Mouse (Mus musculus) olfactory bulb, adult 2 months (tissue): ENCODE measurements around the gene Gorasp1.

Source experiments
- CTCF ChIP-seq: fragments of 200-500 bp; IDR thresholded peaks from 2 replicates; pipeline ENCODE4 v1.5.1; 2012; ENCODE audit warnings: low read depth, mild to moderate bottlenecking, low read length, moderate library complexity; ENCODE audit not compliant: insufficient read depth
- POLR2A ChIP-seq: fragments of 200-500 bp; IDR thresholded peaks from 2 replicates; pipeline ENCODE4 v1.6.1; 2012; ENCODE audit warnings: mild to moderate bottlenecking, low read depth, low read length, moderate library complexity; ENCODE audit not compliant: insufficient read depth

GRCm38 (mm10) chr9:119966221-119966910, 29.0 kb upstream of the Gorasp1 start:
- TF ChIP-seq POLR2A (no peak), CTCF (no peak)
